Mouse (Mus musculus): ENCODE data around the gene Fam217b.

GRCm38 (mm10) chr2:178407053-178407815 lies 7.1 kb upstream of the Fam217b start, which contains the start of gene Sycp2:
- TF ChIP-seq CTCF (IDR thresholded peaks at IDR 0.05; ENCODE audit: low read depth, low read length) (no peak), POLR2A (IDR thresholded peaks at IDR 0.05; ENCODE audit: borderline replicate concordance, low read depth, low read length) (no peak)

All from bone marrow macrophage, adult 2 months (primary cell).